Mouse (Mus musculus): ENCODE measurements around the gene Baz2b. TPM values are rescaled to one million over a fixed set of nuclear protein-coding genes. Genes with fewer than 3 reads are reported as not detected.

Baz2b gene
- total RNA-seq, 2 experiments from 2014 or later = 35.1 to 51.4 TPM

DNA sequence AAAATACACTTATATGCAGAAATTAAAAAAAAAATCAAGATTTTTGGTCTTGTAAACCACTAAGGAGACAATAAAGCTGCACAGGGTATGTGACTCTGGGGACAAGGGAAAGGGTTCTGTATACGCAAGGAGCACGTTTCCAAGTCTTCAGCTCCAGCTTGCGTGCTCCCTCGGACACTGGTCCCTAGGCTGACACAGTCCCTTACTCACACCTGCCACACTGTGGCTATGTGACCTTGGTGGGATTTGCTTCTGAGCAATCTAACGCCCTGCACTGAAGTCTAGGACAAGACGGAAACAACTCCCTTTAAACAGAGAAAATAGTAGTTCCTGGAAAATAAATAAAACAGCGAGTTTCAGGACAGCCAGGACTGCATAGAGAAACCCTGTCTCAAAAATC lies 253.7 kb downstream of the Baz2b start:
- DNase-seq = no peak

DNA sequence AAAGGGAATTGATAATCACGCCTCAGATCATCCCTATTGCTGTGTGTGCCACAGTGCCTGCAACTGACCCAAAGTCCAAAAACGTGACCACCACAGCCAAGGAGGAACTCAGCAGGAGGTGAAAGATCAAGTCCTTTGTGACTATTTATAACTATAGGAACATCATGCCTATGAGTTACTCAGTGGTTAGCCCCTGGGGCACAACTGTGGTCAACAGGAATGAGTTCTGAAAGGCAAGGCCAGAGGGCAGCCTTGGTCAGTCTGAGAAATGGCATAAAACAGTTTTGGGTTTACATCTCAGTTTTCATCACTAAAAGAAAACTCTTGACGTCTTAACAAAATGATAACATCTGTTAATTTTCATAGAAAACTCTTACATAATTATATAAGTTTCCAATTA lies 254.8 kb downstream of the Baz2b start:
- DNase-seq = no peak

DNA sequence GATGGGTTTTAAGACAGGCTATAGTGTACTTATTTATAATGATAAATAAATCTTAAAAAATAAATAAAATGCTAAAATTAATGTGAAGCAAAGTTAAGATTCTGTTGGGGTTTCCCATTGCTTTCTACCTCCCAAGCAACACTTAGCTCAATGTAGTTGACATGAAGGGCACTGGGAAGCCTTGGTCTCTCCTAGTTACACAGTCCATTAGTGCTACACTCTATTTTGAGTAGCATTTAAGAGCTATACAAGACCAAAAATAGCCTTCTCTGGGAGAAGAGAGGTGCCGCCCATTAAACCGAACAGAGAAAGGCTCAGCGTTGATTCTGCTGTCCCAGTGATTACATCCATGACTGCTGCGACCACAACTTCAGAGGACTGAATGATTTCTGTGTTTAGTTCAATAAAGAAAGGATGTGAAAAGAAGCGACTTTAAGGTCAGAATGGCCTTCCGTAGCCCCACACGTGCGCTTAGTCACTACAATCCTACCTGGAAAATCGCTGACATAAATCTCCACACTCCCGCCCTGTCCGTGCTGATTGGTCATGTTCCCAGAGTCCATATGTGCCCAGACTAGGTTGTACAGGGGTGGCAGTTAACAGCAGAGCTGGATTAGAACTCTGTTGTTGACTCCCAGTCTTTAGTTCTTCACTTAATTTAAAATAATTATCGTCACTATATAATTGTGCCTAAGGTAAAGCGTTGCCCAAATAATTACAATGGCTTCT lies 257.2 kb downstream of the Baz2b start:
- no peak for DNase-seq

- DNase-seq = no peak
Measured at GRCm38 (mm10) chr2:59951706-59952105, 257.9 kb downstream of the Baz2b start.

GRCm38 (mm10) chr2:59951127-59951526 lies 258.5 kb downstream of the Baz2b start:
- no peak for DNase-seq

- no peak for DNase-seq
Measured at GRCm38 (mm10) chr2:59936296-59936695, 273.3 kb downstream of the Baz2b start.

DNA sequence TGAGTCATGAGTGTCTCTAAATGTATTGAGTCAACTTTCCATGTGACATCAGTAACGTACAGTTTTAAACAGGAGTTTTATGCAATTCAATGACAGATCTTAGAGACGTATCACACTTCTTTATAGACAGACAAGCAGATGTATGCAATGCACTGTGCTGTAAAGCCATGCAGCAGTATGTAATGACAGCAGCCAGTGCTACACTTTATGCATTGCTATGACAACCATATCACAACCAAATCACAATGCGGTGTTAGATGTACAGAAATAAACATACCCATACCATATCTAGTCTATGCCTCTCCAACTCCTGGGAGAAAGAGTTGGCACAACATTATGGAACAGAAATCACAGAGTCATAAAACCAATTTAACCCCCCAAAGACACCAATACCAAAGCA lies 276.5 kb downstream of the Baz2b start:
- DNase-seq = no peak

GRCm38 (mm10) chr2:59932244-59932643 lies 277.4 kb downstream of the Baz2b start:
- no peak for DNase-seq

DNA sequence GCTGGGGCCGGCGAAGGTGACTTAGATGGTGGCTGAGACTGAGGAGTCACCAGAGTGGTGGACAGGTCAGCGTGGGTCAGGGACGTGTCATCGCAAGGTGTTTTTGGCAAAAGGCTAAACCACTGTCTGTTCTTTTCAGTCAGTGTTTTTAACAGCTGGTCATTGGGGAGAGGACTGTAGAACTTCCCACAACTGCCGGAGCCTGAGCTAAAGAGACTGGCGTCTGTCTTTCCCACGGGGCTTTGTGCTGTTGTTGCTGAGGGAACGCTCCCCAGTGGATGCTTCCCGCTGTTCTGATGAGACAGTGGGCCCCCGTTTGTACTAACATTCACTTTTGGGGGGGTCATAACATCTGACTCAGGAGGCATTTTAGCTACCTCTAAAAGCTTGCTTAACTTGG lies 296.0 kb downstream of the Baz2b start:
- no peak for DNase-seq

- DNase-seq = no peak
Measured at GRCm38 (mm10) chr2:59908048-59908447, 301.6 kb downstream of the Baz2b start.

DNA sequence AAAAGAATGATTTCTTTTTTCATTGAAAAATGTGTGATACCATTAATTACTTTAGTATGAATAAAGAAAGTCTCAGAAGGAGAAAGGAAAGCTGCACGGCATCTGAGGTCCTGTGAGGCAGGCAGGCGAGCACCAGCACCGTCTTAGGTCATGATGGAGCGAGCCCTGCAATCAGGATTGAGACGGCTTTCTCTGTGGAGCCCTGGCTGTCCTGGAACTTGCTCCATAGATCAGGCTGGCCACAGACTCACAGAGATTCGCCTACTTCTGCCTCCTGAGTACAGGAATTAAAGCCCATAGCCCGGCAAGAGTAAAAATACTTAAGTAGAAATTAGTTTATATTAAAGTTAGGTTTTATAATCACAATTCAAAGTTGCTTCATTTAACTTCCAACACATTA lies 305.6 kb downstream of the Baz2b start:
- no peak for DNase-seq

GRCm38 (mm10) chr2:59898666-59899065 lies 311.0 kb downstream of the Baz2b start:
- no peak for DNase-seq

DNA sequence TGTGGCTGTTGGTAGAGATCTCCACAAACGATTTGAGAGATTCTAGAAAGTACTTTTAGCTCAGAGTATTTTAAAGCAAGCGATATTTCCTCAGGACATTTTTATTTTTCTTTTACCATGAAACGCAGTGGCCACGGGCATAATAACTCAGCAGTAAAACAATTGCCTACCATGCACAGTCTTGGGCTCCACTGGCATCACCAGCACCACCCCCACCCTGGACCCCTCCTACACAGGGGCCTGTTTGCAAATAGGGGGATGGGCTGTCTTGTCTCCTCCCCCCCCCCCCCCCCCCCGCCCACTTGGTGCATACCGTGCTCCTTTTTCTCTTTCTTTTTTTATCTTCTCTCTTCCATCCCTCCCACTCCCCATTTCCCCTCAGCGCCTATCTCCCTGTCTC lies 311.5 kb downstream of the Baz2b start:
- DNase-seq = no peak

DNA sequence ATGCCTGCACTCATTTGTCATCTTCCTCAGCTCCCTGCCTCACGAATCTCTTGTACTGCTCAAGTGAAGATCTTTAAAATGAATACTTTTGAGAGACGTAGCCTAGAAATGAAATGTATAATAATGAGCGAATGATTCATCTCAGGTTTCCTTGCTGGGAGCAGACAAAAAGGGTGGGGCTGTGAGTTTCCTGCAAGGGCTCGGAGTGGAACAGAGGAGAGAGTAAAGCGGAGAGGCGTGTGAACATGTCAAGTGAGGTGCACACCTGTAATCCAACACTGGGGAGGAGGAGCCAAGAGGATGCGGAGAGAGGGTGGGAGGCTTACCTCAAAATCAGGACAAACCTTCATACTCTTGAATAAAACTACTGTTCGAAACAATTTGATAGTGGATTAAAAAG lies 312.8 kb downstream of the Baz2b start:
- DNase-seq = no peak

- no peak for DNase-seq
Measured at GRCm38 (mm10) chr2:59896400-59896799, 313.2 kb downstream of the Baz2b start.

- DNase-seq = no peak
Measured at GRCm38 (mm10) chr2:59889699-59890098, 319.9 kb downstream of the Baz2b start.

DNA sequence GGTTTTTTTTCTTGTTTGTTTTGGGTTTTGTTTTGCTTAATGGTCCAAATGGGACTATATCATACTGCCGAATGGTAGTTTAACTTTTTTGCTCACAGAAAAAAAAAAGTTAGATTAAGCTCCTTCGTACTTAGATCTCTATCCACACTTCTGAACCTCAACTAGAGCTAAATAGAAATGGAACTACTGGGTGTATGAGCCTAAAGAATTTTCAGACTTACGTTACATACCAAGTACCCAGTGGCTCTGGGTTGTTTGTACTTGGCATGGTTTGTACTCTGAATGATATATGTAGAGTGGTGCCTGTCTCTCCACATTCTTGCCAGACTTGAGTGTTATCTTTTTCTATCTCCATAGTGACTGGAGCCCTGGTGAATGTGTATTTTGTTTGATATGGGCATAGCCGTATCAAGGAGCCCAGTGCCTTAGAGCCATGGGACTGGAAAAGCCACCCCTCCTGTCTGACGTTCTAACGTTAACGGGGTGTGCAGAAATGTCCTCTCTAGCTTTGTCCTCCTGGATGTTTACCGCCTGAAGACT lies 326.8 kb downstream of the Baz2b start:
- DNase-seq = no peak

DNA sequence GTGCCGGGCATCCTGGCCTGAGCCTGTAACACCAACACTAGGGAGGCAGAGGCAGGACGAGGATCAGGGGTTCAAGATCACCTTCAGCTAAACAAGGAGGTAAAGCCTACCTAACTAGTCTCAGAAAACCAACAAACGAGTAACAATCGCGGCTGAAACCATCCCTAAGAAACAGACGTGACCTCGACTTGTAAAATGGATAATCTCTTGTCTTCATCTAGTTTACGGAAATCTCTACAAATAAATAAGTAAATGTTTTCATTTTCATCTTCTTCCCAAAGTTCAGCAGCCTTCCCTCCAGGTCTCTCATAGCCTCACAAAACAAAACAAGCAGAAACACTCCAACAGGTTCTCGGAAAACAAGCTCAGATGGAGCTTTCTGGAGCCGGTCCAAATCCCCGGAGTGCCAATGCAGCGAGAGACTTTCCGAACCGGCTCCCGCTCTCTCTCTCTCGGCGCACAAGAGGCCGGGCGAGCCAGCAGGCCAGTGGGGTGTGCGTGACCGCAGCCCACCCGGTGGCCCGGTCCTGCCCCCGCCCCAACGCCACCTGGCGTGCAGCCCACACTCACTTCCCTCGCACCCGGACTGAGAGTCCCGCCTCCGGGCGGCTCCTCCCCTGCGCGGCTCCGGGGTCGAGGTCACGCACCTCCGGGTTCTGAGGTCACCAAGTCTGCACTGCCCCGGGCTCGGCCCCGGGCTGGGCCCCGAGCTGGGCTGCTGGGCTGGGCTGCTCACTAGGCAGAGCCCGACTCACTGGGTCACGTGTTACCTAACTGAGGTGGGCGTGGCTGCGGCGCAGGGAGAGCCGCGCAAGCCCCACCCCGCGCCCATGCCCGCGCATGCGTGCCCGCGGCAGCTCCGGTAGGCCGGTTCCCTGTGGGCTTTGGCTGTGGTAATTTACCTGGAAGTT lies 327.6 kb downstream of the Baz2b start, which contains the start of gene Wdsub1:
Wdsub1 (minus strand) TSS at position 761 of the 911 bp plus-strand sequence.
- DNase-seq = peak; percentile 94

DNA sequence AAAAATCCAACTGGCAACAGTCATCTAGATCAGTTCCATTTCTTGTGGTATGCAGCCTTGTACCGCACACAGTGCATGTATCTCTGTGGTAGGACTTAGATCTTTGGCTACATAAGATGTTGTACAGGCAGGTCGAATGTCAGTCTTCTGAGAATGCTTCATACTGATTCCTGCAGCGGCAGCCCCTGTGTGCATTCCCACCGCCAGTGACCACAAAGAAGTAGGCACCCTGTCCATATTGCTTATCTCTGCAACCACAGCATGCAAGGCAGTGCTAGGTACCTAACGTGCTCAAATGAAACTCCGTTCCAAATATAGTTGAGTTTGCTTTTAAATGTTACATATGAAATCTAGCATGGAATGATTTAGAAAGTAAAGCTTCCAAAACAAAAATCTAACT lies 328.2 kb downstream of the Baz2b start:
- DNase-seq = no peak

DNA sequence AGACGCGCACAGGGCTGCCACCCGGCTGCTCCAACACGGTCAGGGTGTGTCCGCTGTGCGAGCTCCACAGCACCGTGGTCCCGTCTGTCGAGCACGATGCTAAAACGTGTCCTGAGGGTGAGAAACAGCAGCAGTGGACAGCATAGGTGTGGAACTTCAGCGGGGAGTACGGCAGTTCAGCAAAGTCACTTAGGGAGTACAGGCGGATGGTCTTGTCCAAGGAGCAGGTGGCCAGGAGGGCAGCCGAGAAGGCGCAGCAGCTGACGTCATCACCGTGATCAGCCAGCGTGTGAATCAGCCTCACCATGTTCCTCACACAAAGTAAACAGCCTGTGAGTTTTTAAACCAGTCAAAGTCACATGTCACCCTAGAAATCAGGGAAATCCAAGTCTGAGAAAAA lies 331.4 kb downstream of the Baz2b start:
- DNase-seq = no peak

GRCm38 (mm10) chr2:59877335-59877734 lies 332.3 kb downstream of the Baz2b start:
- DNase-seq = no peak

- DNase-seq = no peak
Measured at GRCm38 (mm10) chr2:59876482-59876881, 333.2 kb downstream of the Baz2b start.

DNA sequence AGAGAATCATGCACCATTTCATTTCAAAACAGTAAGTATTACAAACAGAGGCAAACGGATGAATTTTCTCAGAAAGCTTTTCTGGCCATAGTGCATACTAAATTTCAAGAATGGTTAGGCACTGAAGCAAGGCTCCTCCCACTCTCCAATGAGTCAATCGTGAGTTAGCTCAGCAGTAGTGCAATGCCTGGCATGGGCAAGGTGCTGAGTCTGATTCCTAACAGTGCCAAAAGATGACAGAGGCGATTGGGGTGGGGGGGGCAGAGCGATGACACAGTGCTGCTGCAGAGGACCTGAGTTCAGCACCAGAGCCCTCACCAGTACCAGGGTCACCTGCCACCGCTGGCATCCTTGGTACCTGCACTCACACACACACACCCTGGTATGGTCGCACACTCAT lies 339.1 kb downstream of the Baz2b start:
- no peak for DNase-seq
